Mouse (Mus musculus): ENCODE data around the gene Pla1a.

Pla1a gene

GRCm38 (mm10) chr16:38440403-38440802, 7.5 kb upstream of the Pla1a start:
- in situ Hi-C loops (cut with MboI; ENCODE audit: low sequenced_read_pairs), result no loop called here

GRCm38 (mm10) chr16:38439190-38439589, 6.2 kb upstream of the Pla1a start:
- in situ Hi-C loops (cut with MboI; ENCODE audit: low sequenced_read_pairs), result no loop called here

- in situ Hi-C loops (cut with MboI; ENCODE audit: low sequenced_read_pairs), result no loop called here
Measured at GRCm38 (mm10) chr16:38434295-38434795, 1.4 kb upstream of the Pla1a start.

DNA sequence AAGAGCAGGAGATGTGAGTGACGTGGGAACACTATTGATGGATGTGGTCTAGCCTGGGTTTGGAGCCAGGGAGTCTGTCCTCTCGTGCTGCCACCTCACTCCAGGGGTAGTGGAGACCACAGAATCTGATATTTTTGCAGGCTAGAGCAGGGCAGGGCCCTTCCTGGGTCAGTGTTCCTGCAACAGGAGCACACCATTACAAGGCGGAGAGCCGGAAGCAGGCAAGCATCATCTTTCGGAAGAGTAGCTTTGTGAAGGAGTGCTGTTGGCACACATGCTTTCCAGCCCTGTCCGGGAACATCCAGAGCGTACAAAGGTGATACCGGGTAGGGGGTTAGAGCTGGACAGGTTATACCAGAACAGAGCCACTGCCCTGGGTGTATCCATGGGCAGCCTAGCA, 569 bp upstream of the Pla1a start:
- in situ Hi-C loops (cut with MboI; ENCODE audit: low sequenced_read_pairs), result no loop called here

- in situ Hi-C loops (cut with MboI; ENCODE audit: low sequenced_read_pairs), result no loop called here
Measured at GRCm38 (mm10) chr16:38431446-38432185, 1.3 kb downstream of the Pla1a start.

- in situ Hi-C loops (cut with MboI; ENCODE audit: low sequenced_read_pairs), result no loop called here
Measured at GRCm38 (mm10) chr16:38425799-38426198, 7.1 kb downstream of the Pla1a start.

- in situ Hi-C loops (cut with MboI; ENCODE audit: low sequenced_read_pairs), result no loop called here
Measured at GRCm38 (mm10) chr16:38425374-38425773, 7.6 kb downstream of the Pla1a start.

GRCm38 (mm10) chr16:38414953-38415352, 18.0 kb downstream of the Pla1a start:
- in situ Hi-C loops (cut with MboI; ENCODE audit: low sequenced_read_pairs), result no loop called here

- in situ Hi-C loops (cut with MboI; ENCODE audit: low sequenced_read_pairs), result no loop called here
Measured at GRCm38 (mm10) chr16:38408416-38408815, 24.5 kb downstream of the Pla1a start.

DNA sequence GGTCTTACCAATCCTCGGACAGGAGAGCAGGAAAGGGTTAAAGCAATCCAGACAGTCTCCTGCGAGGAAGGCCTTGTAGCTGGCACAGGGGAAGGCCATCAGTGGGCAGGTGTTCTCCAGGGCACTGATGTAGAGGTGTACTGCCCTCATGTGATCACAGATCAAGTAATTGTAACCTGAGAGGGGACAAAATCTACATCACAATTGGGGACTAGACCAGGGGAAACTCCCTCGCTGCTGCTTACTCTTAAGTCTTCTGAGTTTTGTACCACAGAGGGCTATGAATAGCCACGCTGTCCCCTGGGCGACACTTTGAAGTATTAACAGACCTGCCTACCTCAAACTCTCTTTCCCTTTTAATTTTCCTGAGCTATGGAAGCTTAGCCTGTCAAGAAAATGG, 25.4 kb downstream of the Pla1a start:
- in situ Hi-C loops (cut with MboI; ENCODE audit: low sequenced_read_pairs), result no loop called here

GRCm38 (mm10) chr16:38406708-38407107, 26.2 kb downstream of the Pla1a start:
- in situ Hi-C loops (cut with MboI; ENCODE audit: low sequenced_read_pairs), result no loop called here

GRCm38 (mm10) chr16:38406293-38406692, 26.7 kb downstream of the Pla1a start:
- in situ Hi-C loops (cut with MboI; ENCODE audit: low sequenced_read_pairs), result no loop called here

DNA sequence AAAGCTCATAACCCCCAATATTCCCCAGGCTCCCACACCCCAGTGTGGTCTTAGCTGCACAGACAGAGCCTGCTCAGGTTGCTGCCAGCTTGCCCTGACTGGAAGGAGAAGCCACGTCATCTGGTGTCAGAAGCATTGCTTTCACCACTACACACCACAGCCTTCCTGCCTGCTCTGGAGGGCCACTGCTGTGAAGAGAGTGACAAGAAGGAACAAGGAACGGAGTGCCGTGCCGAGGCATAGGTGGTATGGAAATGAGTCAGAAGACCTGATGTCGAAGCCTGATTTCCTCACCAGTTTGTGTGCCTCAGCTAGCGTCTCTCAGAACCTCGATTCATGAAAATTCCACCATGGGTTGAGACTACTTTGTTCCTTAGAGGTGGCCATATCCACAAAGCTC, 29.3 kb downstream of the Pla1a start:
- in situ Hi-C loops (cut with MboI; ENCODE audit: low sequenced_read_pairs), result no loop called here

DNA sequence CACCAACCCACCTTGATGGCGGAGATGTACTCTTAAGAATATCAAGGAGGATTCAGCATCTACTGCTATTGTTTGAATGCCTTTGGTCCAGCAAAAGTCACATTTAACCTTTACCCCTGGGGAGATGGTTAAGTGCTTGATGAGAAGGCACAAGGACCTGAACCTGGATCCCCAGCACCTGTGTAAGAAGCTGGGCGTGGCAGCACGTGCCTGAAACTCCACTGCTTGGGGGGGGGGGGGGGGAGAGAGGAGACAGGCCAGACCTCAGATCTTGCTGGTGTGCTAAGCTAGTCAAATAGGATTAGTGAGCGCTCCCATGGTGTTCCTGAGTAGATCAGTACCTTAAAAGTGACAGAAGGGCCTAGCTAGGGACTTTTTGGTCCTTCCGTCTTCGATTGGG, 31.5 kb downstream of the Pla1a start:
- in situ Hi-C loops (cut with MboI; ENCODE audit: low sequenced_read_pairs), result no loop called here

GRCm38 (mm10) chr16:38400311-38400960, 32.5 kb downstream of the Pla1a start:
- in situ Hi-C loops (cut with MboI; ENCODE audit: low sequenced_read_pairs), result no loop called here

- in situ Hi-C loops (cut with MboI; ENCODE audit: low sequenced_read_pairs), result no loop called here
Measured at GRCm38 (mm10) chr16:38399531-38400231, 33.3 kb downstream of the Pla1a start.

GRCm38 (mm10) chr16:38399076-38399475, 33.9 kb downstream of the Pla1a start:
- in situ Hi-C loops (cut with MboI; ENCODE audit: low sequenced_read_pairs), result no loop called here

- in situ Hi-C loops (cut with MboI; ENCODE audit: low sequenced_read_pairs), result no loop called here
Measured at GRCm38 (mm10) chr16:38398266-38398665, 34.7 kb downstream of the Pla1a start.

DNA sequence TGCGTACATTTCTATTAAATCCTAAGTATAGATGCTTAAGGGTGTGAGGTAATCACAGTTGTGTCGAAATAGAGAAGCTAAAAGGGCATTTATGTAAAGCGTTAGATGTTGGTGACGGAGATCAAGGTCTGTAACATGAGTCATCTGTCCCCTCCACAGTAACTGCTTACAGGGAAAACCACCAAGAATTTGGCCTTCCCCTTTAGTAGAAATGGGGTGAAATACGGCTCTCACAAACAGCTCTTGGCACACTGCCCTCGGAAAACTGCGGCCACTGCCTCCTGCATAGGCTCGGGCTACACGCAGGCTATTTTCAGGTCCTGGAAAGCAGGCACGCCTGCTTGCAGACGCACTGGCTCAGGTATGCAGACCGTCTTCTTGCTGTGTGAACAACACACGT, 36.8 kb downstream of the Pla1a start:
- in situ Hi-C loops (cut with MboI; ENCODE audit: low sequenced_read_pairs), result no loop called here

DNA sequence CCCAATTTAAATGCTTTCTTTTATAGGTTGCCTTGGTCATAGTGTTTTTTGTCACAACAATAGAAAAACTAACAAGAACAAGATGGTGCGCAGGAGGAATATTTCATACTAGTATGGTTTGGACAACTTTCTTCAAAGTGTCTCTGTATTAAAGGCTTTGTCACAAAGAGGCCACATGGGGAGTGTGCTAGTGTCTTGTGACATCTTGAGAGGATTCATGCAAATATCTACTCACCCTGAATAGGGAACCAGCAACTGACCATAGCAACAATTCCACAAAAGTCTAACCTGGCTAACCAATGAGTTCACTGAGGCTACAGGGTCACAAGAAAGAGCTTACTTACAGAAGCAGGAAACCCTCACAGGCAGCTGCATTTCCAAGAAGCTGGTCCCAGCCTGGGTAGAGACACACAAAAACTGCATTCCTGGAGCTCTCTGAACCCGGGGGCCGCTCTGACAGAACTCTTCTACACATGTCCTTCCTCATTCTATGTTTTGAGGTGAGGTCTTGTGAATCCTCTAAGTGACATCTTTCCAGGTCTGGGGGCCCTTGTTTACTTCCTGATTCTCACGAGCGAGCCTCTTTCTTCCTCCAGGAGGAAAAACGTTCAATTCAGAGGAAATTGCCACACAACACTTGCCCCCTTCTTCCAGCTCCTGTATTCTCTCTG, 37.8 kb downstream of the Pla1a start:
- in situ Hi-C loops (cut with MboI; ENCODE audit: low sequenced_read_pairs), result no loop called here

- in situ Hi-C loops (cut with MboI; ENCODE audit: low sequenced_read_pairs), result no loop called here
Measured at GRCm38 (mm10) chr16:38394191-38394618, 38.7 kb downstream of the Pla1a start.
